Mouse (Mus musculus): Measurements from ENCODE around the gene Grik1.

DNA sequence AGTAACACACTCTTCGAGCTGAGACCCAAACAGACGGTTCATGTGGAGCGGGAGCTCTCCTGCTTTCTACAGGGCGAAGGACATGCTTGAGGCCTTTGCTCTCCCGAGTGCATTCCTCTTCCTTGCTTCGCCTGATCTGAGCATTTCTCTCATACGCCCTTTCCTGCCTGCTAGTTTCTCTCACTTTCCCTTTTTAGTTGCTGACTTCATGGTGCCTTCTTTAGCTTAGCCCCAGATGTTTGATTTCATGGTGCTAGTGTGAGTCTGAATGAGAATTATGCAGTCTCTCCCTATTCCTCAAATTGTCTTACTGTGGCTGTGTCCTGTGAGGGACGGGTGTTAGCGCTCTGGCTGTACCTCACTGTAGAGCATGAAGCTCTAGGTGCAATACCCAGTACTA, 388.0 kb downstream of the Grik1 start:
- TF ChIP-seq POLR2A (IDR thresholded peaks at IDR 0.05; ENCODE audit: borderline replicate concordance, low read depth, low read length) (no peak), CTCF (IDR thresholded peaks at IDR 0.05; ENCODE audit: low read depth, low read length) (no peak)
